Comparison of ENCODE assay signal across 8 mouse cellular contexts in genomic region chr11:57518751-57519148, GRCm38 (mm10). TPM values are rescaled to one million over a fixed set of nuclear protein-coding genes. Genes with fewer than 3 reads are reported as not detected.
DNase-seq lines count a peak whose midpoint lies in the region; ATAC-seq and TF ChIP-seq lines count a peak whose summit lies in the region.

No protein-coding gene starts in this region.

- TF ChIP-seq CTCF in cortical plate, adult 2 months (IDR thresholded peaks at IDR 0.05; ENCODE audit: extremely low read depth, insufficient read depth, low read length) = no peak
- TF ChIP-seq CTCF in midbrain, postnatal 0 days (IDR thresholded peaks at IDR 0.05) = no peak

- peaks cover 15% of the 10 kb centered on the region for H3K4me1 ChIP-seq in kidney, embryonic 14.5 days (ENCODE audit: control insufficient read depth, insufficient read depth, low read length)
- peaks cover 4% of the 10 kb centered on the region; the same call in 1 of the 2 replicates for H3K4me1 ChIP-seq in cortical plate, adult 2 months (ENCODE audit: control insufficient read depth, insufficient read depth, low read length)
- H3K4me1 ChIP-seq in intestine, embryonic 15.5 days (replicated peaks) = 0 out of 2 replicates have a peak, but pooled peaks cover 4% of the 10 kb centered on the region
- peaks cover 7% of the 10 kb centered on the region; the same call in 1 of the 2 replicates for H3K4me1 ChIP-seq in midbrain, postnatal 0 days (ENCODE audit: insufficient read depth, low read length)

- WGBS in kidney, embryonic 14.5 days = 0% methylated on average over 14 of the region's 16 CpGs
- WGBS in intestine, embryonic 15.5 days = under 1% methylated on average over 16 of the region's 16 CpGs
- under 1% methylated on average over 16 of the region's 16 CpGs for WGBS in midbrain, postnatal 0 days

- peak overlapping the region; percentile 74 for H3K4me3 ChIP-seq in kidney, embryonic 14.5 days (ENCODE audit: low read length)
- peak overlapping the region; percentile 78 for H3K4me3 ChIP-seq in cortical plate, adult 2 months (ENCODE audit: insufficient read depth, low read length)
- peak overlapping the region; percentile 60 for H3K4me3 ChIP-seq in intestine, embryonic 15.5 days (replicated peaks)
- H3K4me3 ChIP-seq in midbrain, postnatal 0 days (ENCODE audit: low read depth, low read length) = peak overlapping the region; percentile 87

- DNase-seq in kidney, adult 18-20 months = no peak
- DNase-seq in midbrain, postnatal 0 days (ENCODE audit: low spot score) = no peak
- no peak for DNase-seq in thymus, postnatal 25 days
- no peak for DNase-seq in layer of hippocampus, postnatal 36 days
- no peak for DNase-seq in gastrocnemius, postnatal 25 days

- H3K27me3 ChIP-seq in kidney, embryonic 14.5 days (ENCODE audit: control insufficient read depth, insufficient read depth, low read length) = no peaks in the 10 kb centered on the region
- H3K27me3 ChIP-seq in intestine, embryonic 15.5 days (replicated peaks) = no peaks in the 10 kb centered on the region
- no peaks in the 10 kb centered on the region for H3K27me3 ChIP-seq in midbrain, postnatal 0 days (ENCODE audit: insufficient read depth, low read length)

- peaks cover 6% of the 10 kb centered on the region; the same call in 1 of the 2 replicates for H3K36me3 ChIP-seq in kidney, embryonic 14.5 days (ENCODE audit: control insufficient read depth, insufficient read depth, low read length)
- no peaks in the 10 kb centered on the region for H3K36me3 ChIP-seq in intestine, embryonic 15.5 days
- no peaks in the 10 kb centered on the region for H3K36me3 ChIP-seq in midbrain, postnatal 0 days (ENCODE audit: insufficient read depth, low read length)

- H3K27ac ChIP-seq in kidney, embryonic 14.5 days (ENCODE audit: low read depth, low read length) = peak overlapping the region; percentile 49; the same call in 1 of the 2 replicates
- H3K27ac ChIP-seq in cortical plate, adult 2 months (ENCODE audit: insufficient read depth, low read length) = no peak overlapping the region
- peak overlapping the region; percentile 82 for H3K27ac ChIP-seq in intestine, embryonic 15.5 days
- peak overlapping the region; percentile 73; the same call in 1 of the 2 replicates for H3K27ac ChIP-seq in midbrain, postnatal 0 days (ENCODE audit: low read depth, low read length)

- ATAC-seq in kidney, embryonic 14.5 days (ENCODE audit: low FRiP score, low TSS enrichment) = peak; percentile 44; the same call in 1 of the 2 replicates
- ATAC-seq in intestine, embryonic 15.5 days = no peak; the same call in 1 of the 2 replicates
- peak; percentile 36 for ATAC-seq in midbrain, postnatal 0 days (ENCODE audit: low FRiP score)

- peak overlapping the region; percentile 40 for H3K4me2 ChIP-seq in kidney, embryonic 14.5 days (replicated peaks; ENCODE audit: low read depth, low read length)
- peak overlapping the region; percentile 55 for H3K4me2 ChIP-seq in intestine, embryonic 15.5 days (replicated peaks)
- peak overlapping the region; percentile 62 for H3K4me2 ChIP-seq in midbrain, postnatal 0 days (ENCODE audit: low read depth, low read length, poor library complexity, severe bottlenecking)

- peak overlapping the region; percentile 81 for H3K9ac ChIP-seq in kidney, embryonic 14.5 days (ENCODE audit: low read depth, low read length)
- H3K9ac ChIP-seq in intestine, embryonic 15.5 days = peak overlapping the region; percentile 61
- peak overlapping the region; percentile 82 for H3K9ac ChIP-seq in midbrain, postnatal 0 days (replicated peaks; ENCODE audit: low read length, poor library complexity, severe bottlenecking)

- no peak for TF ChIP-seq POLR2A in cortical plate, adult 2 months (IDR thresholded peaks at IDR 0.05; ENCODE audit: extremely low read depth, insufficient read depth, low read length)

- no peaks in the 10 kb centered on the region for H3K9me3 ChIP-seq in kidney, embryonic 14.5 days (ENCODE audit: control insufficient read depth, low read length)
- H3K9me3 ChIP-seq in intestine, embryonic 15.5 days = no peaks in the 10 kb centered on the region
- no peaks in the 10 kb centered on the region for H3K9me3 ChIP-seq in midbrain, postnatal 0 days (ENCODE audit: low read length)

RNA-seq across cellular contexts. Expression of gene Mfap3, which starts 0.3 kb away (rescaled TPM):
- polyA plus RNA-seq in kidney, embryonic 14.5 days (2014; fragmentation: Nextera tagmentation; extraction: Ambion mirVana) = 39.6 and 52.6 TPM in 2 replicates
- polyA plus RNA-seq in cortical plate, adult 2 months (2012; rRNA removed) = 15.0 and 15.8 TPM in 2 replicates
- 33.5 and 39.5 TPM in 2 replicates for polyA plus RNA-seq in intestine, embryonic 15.5 days (2015; fragmentation: Nextera tagmentation; extraction: Ambion mirVana)
- total RNA-seq in midbrain, postnatal 0 days (2014; rRNA removed) = 47.8 and 51.0 TPM in 2 replicates
- polyA plus RNA-seq in midbrain, postnatal 0 days (2015; fragmentation: Nextera tagmentation; extraction: Ambion mirVana) = 52.4 and 53.1 TPM in 2 replicates
- total RNA-seq in layer of hippocampus, postnatal 36 days (2021) = 10 to 100 TPM; 28.7 to 34.8 TPM
- total RNA-seq in gastrocnemius, postnatal 25 days (2021) = 1 to 10 TPM; 7.2 to 9.1 TPM

RNA-seq across cellular contexts. Expression of gene Fam114a2, which starts 0.3 kb away (rescaled TPM):
- polyA plus RNA-seq in kidney, embryonic 14.5 days (2014; fragmentation: Nextera tagmentation; extraction: Ambion mirVana) = 47.9 and 71.4 TPM in 2 replicates
- 37.6 and 38.9 TPM in 2 replicates for polyA plus RNA-seq in cortical plate, adult 2 months (2012; rRNA removed)
- polyA plus RNA-seq in intestine, embryonic 15.5 days (2015; fragmentation: Nextera tagmentation; extraction: Ambion mirVana) = 81.4 and 83.0 TPM in 2 replicates
- total RNA-seq in midbrain, postnatal 0 days (2014; rRNA removed) = 29.5 and 46.4 TPM in 2 replicates
- polyA plus RNA-seq in midbrain, postnatal 0 days (2015; fragmentation: Nextera tagmentation; extraction: Ambion mirVana) = 50.9 and 51.1 TPM in 2 replicates
- 10 to 100 TPM; 34.9 to 39.9 TPM for total RNA-seq in layer of hippocampus, postnatal 36 days (2021)
- 10 to 100 TPM; 45.8 to 46.8 TPM for total RNA-seq in gastrocnemius, postnatal 25 days (2021)
